Mouse (Mus musculus): Measurements from ENCODE around the gene Tdp1.

- no peak for TF ChIP-seq CTCF (conservative IDR thresholded peaks at IDR 0.05; ENCODE audit: low read length)
- no peak for TF ChIP-seq POU5F1 (IDR thresholded peaks at IDR 0.05; ENCODE audit: borderline replicate concordance, low read length)
Observed at GRCm38 (mm10) chr12:99935403-99935802, 51.1 kb downstream of the Tdp1 start.

Measured in E14TG2a.4 (cell line).